Mouse (Mus musculus): Measurements from ENCODE around the gene Mcur1.

DNA sequence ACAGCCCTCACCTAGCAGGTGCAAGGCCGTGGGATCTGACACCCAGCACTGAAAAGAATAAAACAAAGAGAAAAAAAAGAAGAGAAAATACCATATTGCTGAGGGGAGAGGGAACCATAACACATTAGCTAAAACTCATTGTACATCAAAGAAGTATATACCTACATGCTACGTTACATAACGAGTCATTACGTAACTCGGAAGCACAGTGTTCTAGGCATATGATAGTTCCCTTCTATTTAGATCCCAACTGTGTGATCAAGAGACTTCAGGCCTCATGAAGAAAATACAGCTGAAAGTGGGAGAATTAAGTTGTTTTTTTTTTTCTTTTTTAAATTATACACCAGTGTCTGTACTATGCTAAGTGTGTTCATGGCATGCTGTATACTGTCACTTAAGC lies 43.9 kb downstream of the Mcur1 start:
- no peak for TF ChIP-seq POLR2A (IDR thresholded peaks at IDR 0.05; ENCODE audit: borderline replicate concordance, insufficient read depth, low read length)
- TF ChIP-seq CTCF (IDR thresholded peaks at IDR 0.05; ENCODE audit: borderline replicate concordance, insufficient read depth, low read depth, low read length): no peak

All from cerebellum, adult 2 months (tissue).